24 mouse cellular contexts compared by ENCODE assay signal in genomic region chr3:18698106-18698505, GRCm38 (mm10).
"Had no signal": no experiment of that assay in that cellular context is flagged by ENCODE, and none has a peak within 500 bp of the region (broad histone marks: within the 10 kb centered on the region; RNA-seq: fewer than 3 reads in every experiment).

No protein-coding gene starts in this region.

- H3K27ac ChIP-seq: heart, adult 2 months; heart, embryonic 13.5 days; heart, embryonic 15.5 days; hindbrain, embryonic 13.5 days; hindbrain, embryonic 15.5 days; hindbrain, postnatal 0 days; kidney, embryonic 15.5 days; kidney, postnatal 0 days; limb, embryonic 13.5 days; limb, embryonic 15.5 days; liver, embryonic 12.5 days had no signal

- H3K27me3 ChIP-seq: heart, embryonic 13.5 days; heart, embryonic 15.5 days; hindbrain, embryonic 13.5 days; hindbrain, embryonic 15.5 days; kidney, embryonic 15.5 days; limb, embryonic 13.5 days; limb, embryonic 15.5 days; liver, embryonic 12.5 days had no signal

- DNase-seq: gastrocnemius, postnatal 14 days; gastrocnemius, postnatal 36 days; heart, adult 11 months; heart, adult 2 months; heart, postnatal 14 days; heart, postnatal 36 days; kidney, adult 11 months; kidney, adult 2 months; kidney, adult 9 months; kidney, postnatal 14 days; kidney, postnatal 36 days; layer of hippocampus, adult 9-11 months; layer of hippocampus, postnatal 36 days; left cerebral cortex, postnatal 4 days had no signal

- H3K36me3 ChIP-seq: heart, embryonic 13.5 days; heart, embryonic 15.5 days; hindbrain, embryonic 13.5 days; hindbrain, embryonic 15.5 days; kidney, embryonic 15.5 days; limb, embryonic 13.5 days; limb, embryonic 15.5 days; liver, embryonic 12.5 days had no signal

- H3K4me1 ChIP-seq: heart, embryonic 13.5 days; heart, embryonic 15.5 days; hindbrain, embryonic 13.5 days; hindbrain, embryonic 15.5 days; kidney, embryonic 15.5 days; limb, embryonic 15.5 days; liver, embryonic 12.5 days had no signal

- H3K9ac ChIP-seq: heart, embryonic 13.5 days; heart, embryonic 15.5 days; hindbrain, embryonic 13.5 days; hindbrain, embryonic 15.5 days; kidney, embryonic 15.5 days; limb, embryonic 13.5 days; limb, embryonic 15.5 days; liver, embryonic 12.5 days had no signal

- H3K9me3 ChIP-seq: heart, embryonic 13.5 days; heart, embryonic 15.5 days; hindbrain, embryonic 13.5 days; hindbrain, embryonic 15.5 days; kidney, embryonic 15.5 days; limb, embryonic 13.5 days; limb, embryonic 15.5 days; liver, embryonic 12.5 days had no signal

- H3K4me3 ChIP-seq: heart, adult 2 months; heart, embryonic 13.5 days; heart, embryonic 15.5 days; hindbrain, embryonic 13.5 days; hindbrain, embryonic 15.5 days; kidney, embryonic 15.5 days; limb, embryonic 13.5 days; limb, embryonic 15.5 days; liver, embryonic 12.5 days had no signal
